Mouse (Mus musculus): Measurements from ENCODE around the gene Wfdc13.

DNA sequence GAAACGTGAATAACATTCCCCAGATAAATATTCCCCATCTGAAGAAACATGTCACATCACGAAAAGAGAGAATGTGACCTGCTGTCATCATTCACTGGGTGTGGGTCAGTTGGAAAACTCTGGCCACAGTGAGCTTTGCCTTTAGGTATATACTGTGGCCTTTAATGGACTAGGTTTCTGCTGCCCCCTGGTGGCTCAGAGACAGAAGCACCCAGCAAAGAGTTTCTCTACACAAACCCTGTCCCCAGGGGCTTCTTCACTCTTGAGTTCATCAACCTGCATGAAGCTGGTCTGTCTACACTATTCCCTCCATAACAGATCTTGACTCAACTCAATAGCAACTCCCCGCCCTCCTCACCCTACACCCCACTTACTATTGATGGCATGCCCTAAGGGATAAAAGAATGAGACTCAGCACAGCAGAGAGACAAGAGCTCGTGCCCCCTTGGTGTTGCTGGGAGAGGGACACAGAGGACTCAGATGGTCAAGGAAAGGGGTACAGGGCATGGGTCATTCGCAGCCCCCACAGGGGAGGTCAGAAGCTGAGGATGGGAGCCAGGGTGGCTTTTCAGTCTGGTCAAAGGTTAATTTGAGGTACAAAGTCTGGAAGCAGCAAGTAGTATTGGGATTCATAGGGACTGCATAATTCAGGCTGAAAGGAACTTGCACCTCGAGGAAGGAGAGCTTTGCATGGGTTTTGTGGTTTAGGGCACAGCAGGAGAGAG, 41.1 kb downstream of the Wfdc13 start:
- no peak for TF ChIP-seq TBP (IDR thresholded peaks at IDR 0.05; ENCODE audit: low read depth, low read length)
- TF ChIP-seq POLR2A (IDR thresholded peaks at IDR 0.05; ENCODE audit: control insufficient read depth in 1 of 2, insufficient read depth in 1 of 2, low read depth in 1 of 2, low read length in 2 of 2, poor library complexity in 1 of 2): no peak
- TF ChIP-seq MAX (IDR thresholded peaks at IDR 0.05; ENCODE audit: low read length): no peak
- no peak for TF ChIP-seq MEF2A (IDR thresholded peaks at IDR 0.05; ENCODE audit: extremely low read depth, insufficient replicate concordance, low read depth, low read length, poor library complexity, severe bottlenecking)
